Mouse (Mus musculus) monocyte, adult 5-6 weeks (primary cell): Measurements from ENCODE around the gene Drg1. TPM values are rescaled to one million over a fixed set of nuclear protein-coding genes. Genes with fewer than 3 reads are reported as not detected.
"Not testable (repeated sequence)": the region's sequence is repeated elsewhere in the genome, so short reads cannot be mapped to it uniquely, and the experiment has no call there.

Experiments used
- ATAC-seq: fragments of 153-309, 156-312 bp; replicated peaks from 2 replicates; pipeline ENCODE4 v1.8.0; 2017; ENCODE audit warnings: mild to moderate bottlenecking; ENCODE audit not compliant: low TSS enrichment, insufficient number of reproducible peaks, severe bottlenecking, poor library complexity, low FRiP score
- total RNA-seq: library from RNA; stranded (forward); fragments of 200-1000, 200-491, 200-594 nt; gene quantifications from 3 replicates; pipeline ENCODE4 v1.2.3, GENCODE M21; 2017

Drg1 gene
- total RNA-seq, 1 experiment from 2014 or later: 210 TPM

- ATAC-seq: peak; percentile 14; the same call in 1 of the 2 replicates
Observed at GRCm38 (mm10) chr11:3151358-3151757, 114.9 kb downstream of the Drg1 start.

DNA sequence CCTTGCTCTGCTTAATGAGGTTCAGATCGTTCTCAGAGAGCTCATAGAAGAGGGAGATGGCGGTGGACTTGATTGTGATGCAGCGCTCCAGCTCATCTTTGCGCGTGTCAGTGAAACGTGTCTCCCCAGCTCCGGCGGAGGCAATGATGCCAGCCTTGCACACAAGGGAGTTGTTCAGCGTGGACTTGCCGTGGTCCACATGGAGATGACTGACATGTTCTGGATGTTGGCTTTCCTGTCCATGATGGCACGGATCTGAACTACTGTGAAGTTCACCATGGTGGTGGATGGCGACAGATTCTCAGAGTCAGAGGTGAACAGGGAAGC is 115.6 kb downstream of the Drg1 start:
- ATAC-seq: not testable (repeated sequence)

GRCm38 (mm10) chr11:3150003-3150676 is 116.1 kb downstream of the Drg1 start:
- ATAC-seq: peak; percentile 3; the same call in 1 of the 2 replicates

- ATAC-seq: 0 out of 2 replicates have a peak, but pooled peaks have one; percentile 3
Observed at GRCm38 (mm10) chr11:3149471-3149870, 116.7 kb downstream of the Drg1 start.

- ATAC-seq: not testable (repeated sequence)
Observed at GRCm38 (mm10) chr11:3146806-3147205, 119.4 kb downstream of the Drg1 start.

GRCm38 (mm10) chr11:3145359-3146165 is 120.7 kb downstream of the Drg1 start:
- not testable (repeated sequence) for ATAC-seq

DNA sequence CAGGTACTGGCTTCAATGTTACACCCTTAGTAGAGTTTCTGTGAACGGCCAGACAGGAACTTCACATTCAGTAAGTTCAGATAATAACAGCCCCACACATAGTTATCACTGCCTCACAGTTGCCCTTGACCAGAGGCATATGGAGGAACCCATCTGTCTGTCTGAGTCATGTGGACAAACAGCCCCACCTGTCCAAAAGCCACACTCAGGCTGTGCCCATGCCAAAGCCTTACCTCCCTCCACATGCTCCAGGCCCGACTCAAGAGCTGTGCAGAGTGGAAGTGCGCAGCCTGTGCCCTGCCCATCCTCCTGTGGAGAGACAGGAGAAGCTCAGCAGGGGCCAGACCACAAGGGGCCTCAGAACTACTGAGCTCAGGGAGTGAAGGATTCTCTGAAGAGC is 122.2 kb downstream of the Drg1 start:
- not testable (repeated sequence) for ATAC-seq

- peak; percentile 12 for ATAC-seq
Observed at GRCm38 (mm10) chr11:3142413-3142812, 123.8 kb downstream of the Drg1 start.

GRCm38 (mm10) chr11:3140967-3141535 is 125.2 kb downstream of the Drg1 start:
- not testable (repeated sequence) for ATAC-seq

GRCm38 (mm10) chr11:3138323-3138722 is 127.9 kb downstream of the Drg1 start:
- not testable (repeated sequence) for ATAC-seq

Other genes starting within 250 kb of the Drg1 start
- 30.9 to 63.3 TPM (median 32.0 TPM) in 3 replicates for gene Sfi1, start 73.0 kb downstream of the Drg1 start, total RNA-seq
- 63.9 to 84.5 TPM (median 83.3 TPM) in 3 replicates for gene Eif4enif1, start 64.0 kb downstream of the Drg1 start, total RNA-seq
- 14.9 to 26.0 TPM (median 20.6 TPM) in 3 replicates for gene Patz1, start 22.5 kb upstream of the Drg1 start, total RNA-seq
- gene Pik3ip1, start 64.0 kb upstream of the Drg1 start, total RNA-seq: 17.3 to 18.3 TPM (median 18.0 TPM) in 3 replicates
- 19.9 to 43.2 TPM (median 21.4 TPM) in 3 replicates for gene Limk2, start 142.8 kb upstream of the Drg1 start, total RNA-seq
- 14.4 to 15.7 TPM (median 14.5 TPM) in 3 replicates for gene Rnf185, start 185.9 kb upstream of the Drg1 start, total RNA-seq
- gene Pla2g3, start 221.9 kb upstream of the Drg1 start, total RNA-seq: 0.29 to 3.8 TPM in 2 of 3 replicates, not detected in the other
- gene Inpp5j, start 238.4 kb upstream of the Drg1 start, total RNA-seq: 0.68 to 5.5 TPM (median 2.3 TPM) in 3 replicates
- 3.0 to 22.8 TPM (median 7.5 TPM) in 3 replicates for gene Selenom, start 248.3 kb upstream of the Drg1 start, total RNA-seq